Mouse (Mus musculus) ovary, postnatal 10 days (tissue): ENCODE measurements at regions not wholly inside any gene's neighbourhood (a gene's known extent, or its start where the extent isn't known, plus 50 kb on each side); places are given as distances from the start of the nearest gene placed in this dataset.
"Not testable (repeated sequence)": the region's sequence is repeated elsewhere in the genome, so short reads cannot be mapped to it uniquely, and the experiment has no call there.

Experiments used
- DNase-seq: peaks from one replicate; pipeline ENCODE4 v3.0.0; 2022; ENCODE audit warnings: low spot score

DNA sequence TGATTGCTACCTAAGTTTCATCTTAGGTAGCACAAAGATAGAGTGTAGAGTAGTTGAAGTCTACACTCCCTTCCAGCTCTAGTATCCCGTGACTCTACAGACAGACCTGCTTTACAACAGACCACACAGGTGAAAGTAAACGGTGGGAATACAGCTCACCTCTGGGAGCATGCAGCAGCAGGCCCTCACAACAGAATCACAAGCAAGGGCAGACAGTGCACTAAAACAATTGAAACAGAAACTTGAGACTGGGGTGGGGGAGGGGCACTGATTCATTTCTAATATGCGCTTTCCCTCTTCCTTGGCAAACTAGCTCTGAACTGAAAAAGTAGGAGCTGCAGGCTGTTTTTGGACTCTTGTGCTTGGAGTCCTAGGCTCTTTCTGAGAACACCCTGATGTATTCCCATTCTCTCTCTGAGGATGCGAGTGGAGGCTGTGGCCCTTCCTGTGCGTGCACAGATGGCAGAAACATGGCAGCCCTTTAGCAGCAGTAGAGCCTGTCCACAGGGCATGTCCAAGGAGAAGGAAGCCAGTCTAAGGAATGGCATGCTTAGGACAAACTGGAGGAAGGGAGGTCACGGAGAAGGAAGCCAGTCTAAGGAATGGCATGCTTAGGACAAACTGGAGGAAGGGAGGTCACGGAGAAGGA is 152.5 kb upstream of the Unc93a2 start:
- DNase-seq, result no peak

- no peak for DNase-seq
Measured at GRCm38 (mm10) chr17:7537210-7537609, 151.9 kb upstream of the Unc93a2 start.

- DNase-seq, result no peak
Measured at GRCm38 (mm10) chr17:7534386-7535059, 149.3 kb upstream of the Unc93a2 start.

GRCm38 (mm10) chr17:7533552-7533951 is 148.3 kb upstream of the Unc93a2 start:
- no peak for DNase-seq

DNA sequence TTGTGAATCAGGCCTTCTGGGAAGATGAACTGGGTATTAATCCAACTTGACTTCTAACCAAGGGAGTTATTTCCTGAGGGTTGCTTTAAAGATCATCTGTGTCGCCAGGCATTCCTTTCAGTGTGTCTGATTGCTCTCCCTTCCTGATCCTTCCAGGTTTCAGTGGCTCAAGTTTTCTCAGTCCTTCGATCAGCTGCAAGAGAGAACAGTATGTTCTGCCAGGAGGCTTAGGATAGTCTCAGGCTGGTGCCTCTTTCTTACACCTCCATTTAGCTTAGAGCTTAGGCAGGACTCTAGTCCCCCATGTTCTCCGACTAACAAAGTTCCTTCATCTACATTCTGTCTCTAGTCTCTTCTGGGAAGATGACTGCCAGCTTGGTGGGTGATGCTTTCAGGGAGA is 147.4 kb upstream of the Unc93a2 start:
- DNase-seq, result no peak

GRCm38 (mm10) chr17:7529304-7529703 is 144.0 kb upstream of the Unc93a2 start:
- DNase-seq, result no peak

GRCm38 (mm10) chr17:7527681-7528080 is 142.4 kb upstream of the Unc93a2 start:
- no peak for DNase-seq

GRCm38 (mm10) chr17:7524497-7524896 is 139.2 kb upstream of the Unc93a2 start:
- not testable (repeated sequence) for DNase-seq

- no peak for DNase-seq
Measured at GRCm38 (mm10) chr17:7521127-7521526, 135.9 kb upstream of the Unc93a2 start.
